Mouse (Mus musculus): Measurements from ENCODE around the gene Runx2.

Gene Runx2

DNA sequence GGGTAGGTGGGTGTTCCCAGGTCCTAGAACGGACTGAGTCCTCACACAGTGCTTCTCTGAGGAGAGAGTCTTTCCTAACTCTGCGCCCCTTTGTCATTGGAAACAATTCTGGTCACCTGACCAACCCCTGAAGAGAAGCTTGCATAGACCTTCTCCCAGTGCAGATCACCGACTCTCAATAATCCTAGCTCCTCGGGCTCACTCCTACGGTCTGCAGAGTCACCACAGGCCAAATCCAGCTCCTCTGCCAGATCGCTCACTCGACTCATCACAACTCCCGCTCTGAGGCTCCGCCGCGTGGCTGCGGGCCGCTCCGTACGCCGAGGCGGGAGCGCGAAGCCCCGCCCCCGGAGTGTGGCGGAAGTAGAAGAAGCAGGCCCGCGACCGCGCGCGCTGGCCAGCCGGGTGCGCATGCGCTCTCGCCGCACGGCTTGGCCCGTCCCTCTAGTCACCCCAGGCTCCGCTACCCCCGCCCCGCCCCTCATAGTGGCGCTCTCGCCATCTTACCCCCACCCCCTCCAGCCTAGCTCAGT, 37.8 kb downstream of the Runx2 start, which contains the start of gene Supt3:
Supt3 (plus strand) TSS at position 415 of the 533 bp plus-strand sequence.
- in situ Hi-C loops (cut with MboI; ENCODE audit: low pct_unique_long_range_greater_than_20kb in 1 of 2, low sequenced_read_pairs in 2 of 2, unreplicated experiment in 1 of 2), result loop anchor here (25.0 kb wide), 1 partner anchor 260 kb away; no protein-coding TSS in a partner anchor

DNA sequence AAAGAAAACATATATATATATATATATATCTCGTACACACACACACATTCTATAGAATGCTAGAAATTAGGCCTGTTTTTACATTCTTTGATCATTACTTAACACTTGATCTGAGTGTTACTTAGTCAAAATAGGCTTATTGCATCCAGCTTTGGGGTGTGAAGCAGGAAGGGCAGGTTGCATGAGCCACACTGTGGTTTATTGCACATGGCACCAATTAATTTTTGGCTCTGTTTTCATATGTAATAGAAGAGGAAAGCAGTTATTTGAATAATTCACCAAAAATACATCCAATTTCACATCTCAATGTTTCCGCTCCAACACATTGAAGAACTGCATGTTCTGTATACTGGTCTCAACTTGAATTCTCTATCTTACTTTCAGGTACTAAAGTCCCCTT, 42.0 kb downstream of the Runx2 start:
- in situ Hi-C loops (cut with MboI; ENCODE audit: low pct_unique_long_range_greater_than_20kb in 1 of 2, low sequenced_read_pairs in 2 of 2, unreplicated experiment in 1 of 2), result no loop called here

DNA sequence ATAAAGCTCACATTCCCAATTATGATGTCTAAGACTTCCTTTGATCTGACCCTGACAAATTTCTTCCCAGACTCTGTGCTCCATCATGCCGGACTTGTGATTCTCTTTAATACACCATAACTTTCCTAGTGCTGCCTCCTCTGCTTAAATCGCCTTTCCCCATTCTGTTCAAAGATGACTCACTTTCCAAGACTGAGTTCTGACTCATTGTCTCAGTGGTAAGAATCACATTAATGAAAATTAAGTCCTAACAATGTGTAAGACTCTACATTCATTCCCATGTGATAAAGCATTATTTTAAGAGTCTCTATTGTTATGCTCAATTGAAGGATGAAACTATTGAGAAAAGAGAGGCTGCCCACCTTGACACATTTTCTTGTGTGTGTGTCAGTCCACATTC, 43.7 kb downstream of the Runx2 start:
- in situ Hi-C loops (cut with MboI; ENCODE audit: low pct_unique_long_range_greater_than_20kb in 1 of 2, low sequenced_read_pairs in 2 of 2, unreplicated experiment in 1 of 2), result no loop called here

DNA sequence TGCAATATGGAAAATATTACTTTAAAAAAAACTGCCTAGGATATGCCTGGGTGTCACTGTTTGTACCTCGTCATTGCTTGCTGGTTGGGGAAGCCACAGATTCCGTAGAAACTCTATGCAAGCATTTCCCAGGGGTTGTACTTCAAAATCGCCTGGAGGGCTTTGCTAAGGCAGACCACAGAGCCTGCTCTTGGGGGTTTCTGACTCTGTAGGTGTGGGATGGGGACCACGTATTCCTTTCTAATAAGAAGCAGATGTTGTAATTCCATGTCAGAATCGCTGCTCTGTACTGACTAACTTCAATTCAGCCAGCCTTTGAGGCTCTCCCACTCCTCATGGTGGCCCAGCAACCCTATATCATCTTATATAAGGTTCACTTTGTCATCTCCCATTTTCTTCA, 46.1 kb downstream of the Runx2 start:
- in situ Hi-C loops (cut with MboI; ENCODE audit: low pct_unique_long_range_greater_than_20kb in 1 of 2, low sequenced_read_pairs in 2 of 2, unreplicated experiment in 1 of 2), result no loop called here

DNA sequence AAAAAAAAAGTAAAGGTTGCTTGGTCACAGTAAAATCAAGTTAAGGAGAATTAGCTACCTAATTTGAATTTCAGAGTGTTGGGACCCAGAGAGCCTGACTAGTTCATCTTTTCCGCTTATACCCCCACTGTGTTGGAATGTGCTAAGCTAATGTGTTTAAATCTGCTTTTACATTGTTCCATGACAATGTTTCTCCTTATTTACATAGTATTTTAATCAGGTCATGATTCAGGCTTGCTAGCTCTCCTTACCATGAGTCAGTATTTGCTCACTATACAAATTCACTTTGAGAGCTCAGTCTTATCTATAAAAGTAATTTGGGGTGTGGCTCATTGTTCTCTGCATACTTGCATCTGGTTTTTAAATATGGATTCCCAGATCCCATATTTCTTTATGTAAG, 47.2 kb downstream of the Runx2 start:
- in situ Hi-C loops (cut with MboI; ENCODE audit: low pct_unique_long_range_greater_than_20kb in 1 of 2, low sequenced_read_pairs in 2 of 2, unreplicated experiment in 1 of 2), result no loop called here

DNA sequence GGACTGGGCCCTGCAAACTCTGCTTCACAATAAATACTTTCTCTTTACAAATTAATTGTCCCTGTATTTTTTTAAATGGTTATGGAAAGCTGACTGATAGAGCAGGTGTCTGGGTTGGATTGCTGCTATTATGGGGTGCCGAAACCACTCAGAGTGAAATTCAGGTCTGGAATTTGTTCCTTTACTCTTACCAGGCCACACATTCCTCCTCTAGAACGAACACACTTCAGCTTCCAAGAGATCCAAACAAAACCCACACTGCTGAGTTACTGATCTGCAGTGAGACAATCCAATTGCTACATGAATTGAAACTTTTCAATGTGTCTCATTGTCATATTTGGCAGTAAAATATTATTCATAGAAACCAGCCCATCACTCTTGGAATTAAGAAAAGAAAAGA, 47.6 kb downstream of the Runx2 start:
- in situ Hi-C loops (cut with MboI; ENCODE audit: low pct_unique_long_range_greater_than_20kb in 1 of 2, low sequenced_read_pairs in 2 of 2, unreplicated experiment in 1 of 2), result no loop called here

DNA sequence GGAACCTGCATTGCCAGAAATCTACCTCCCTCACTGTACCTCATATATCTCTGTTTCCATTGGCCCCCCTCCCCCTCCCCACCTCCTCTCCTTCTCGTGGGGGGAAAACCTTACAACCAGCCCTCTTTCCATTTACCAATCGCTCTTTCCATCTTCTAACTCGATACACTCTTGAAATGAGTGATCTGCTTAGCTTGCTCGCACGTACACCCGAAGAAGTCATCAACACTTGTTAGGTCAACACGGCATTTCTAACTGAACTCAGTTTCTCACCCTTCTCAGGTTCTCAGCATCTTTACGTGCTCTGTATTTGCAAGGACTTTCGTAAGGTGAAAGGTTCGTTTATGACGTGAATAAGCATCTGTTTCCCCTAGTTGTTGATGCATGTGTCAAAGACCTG, 48.3 kb downstream of the Runx2 start:
- in situ Hi-C loops (cut with MboI; ENCODE audit: low pct_unique_long_range_greater_than_20kb in 1 of 2, low sequenced_read_pairs in 2 of 2, unreplicated experiment in 1 of 2), result no loop called here

DNA sequence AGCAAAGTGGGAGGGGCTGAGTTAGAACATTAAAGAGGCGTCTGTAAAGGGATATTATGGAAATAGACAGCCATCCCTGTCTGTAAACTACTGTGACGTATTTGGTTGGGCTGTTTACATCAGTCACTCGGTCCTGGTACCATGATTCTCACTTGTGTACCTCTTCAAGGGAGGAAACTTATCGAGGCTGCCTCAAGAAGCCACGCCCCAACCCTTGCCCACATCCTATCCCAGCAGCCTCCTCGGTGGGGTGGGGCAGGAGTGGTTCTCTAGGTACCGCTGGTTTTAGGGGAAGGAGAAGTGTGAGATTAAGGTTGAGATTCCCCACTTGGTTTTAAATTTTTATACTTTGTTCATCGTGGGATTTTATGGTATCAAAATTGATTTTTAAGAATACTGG, 69.2 kb downstream of the Runx2 start:
- in situ Hi-C loops (cut with MboI; ENCODE audit: low pct_unique_long_range_greater_than_20kb in 1 of 2, low sequenced_read_pairs in 2 of 2, unreplicated experiment in 1 of 2), result loop anchor here (10.0 to 25.0 kb wide), 2 partner anchors 483 to 629 kb away; no protein-coding TSS in a partner anchor

DNA sequence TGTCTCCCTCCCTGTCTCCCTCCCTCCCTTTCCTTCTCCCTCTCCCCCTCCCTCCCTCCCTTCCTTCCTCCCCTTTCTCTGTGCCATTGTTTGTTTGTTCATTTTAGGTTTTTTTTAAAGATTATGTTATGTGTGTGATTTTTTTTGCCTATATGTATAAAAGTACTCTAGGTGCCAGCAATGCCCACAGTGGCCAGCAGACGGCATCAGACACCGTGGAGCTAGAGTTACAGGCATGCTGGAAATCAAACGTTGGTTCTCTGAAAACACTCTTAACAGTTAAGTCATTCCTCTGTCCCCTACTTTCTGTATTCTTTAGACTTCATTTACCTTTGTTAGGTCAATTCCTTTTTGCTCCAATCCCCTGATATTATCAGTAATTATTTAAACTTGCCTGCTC, 70.8 kb downstream of the Runx2 start:
- in situ Hi-C loops (cut with MboI; ENCODE audit: low pct_unique_long_range_greater_than_20kb in 1 of 2, low sequenced_read_pairs in 2 of 2, unreplicated experiment in 1 of 2), result loop anchor here (10.0 to 25.0 kb wide), 2 partner anchors 481 to 631 kb away; no protein-coding TSS in a partner anchor

DNA sequence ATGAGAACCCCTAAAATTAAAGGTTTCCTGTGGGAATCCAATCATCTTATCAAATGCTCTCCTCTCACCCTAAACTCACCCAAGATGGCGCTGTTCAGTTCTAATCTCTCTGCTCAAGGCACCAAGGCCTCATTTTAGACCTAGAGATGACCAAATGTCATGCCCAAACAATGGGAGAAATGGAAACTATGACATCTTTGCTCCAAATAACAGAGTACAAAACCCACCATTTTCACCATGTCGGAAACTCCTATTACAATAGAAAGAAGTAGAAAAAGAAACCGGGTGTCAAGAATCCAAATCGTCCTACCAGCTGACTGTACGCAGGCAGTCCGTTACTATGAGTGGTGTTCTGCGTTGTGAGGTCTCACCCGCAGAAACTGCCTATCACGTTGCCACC, 72.4 kb downstream of the Runx2 start:
- in situ Hi-C loops (cut with MboI; ENCODE audit: low pct_unique_long_range_greater_than_20kb in 1 of 2, low sequenced_read_pairs in 2 of 2, unreplicated experiment in 1 of 2), result loop anchor here (10.0 to 25.0 kb wide), 2 partner anchors 480 to 633 kb away; no protein-coding TSS in a partner anchor

DNA sequence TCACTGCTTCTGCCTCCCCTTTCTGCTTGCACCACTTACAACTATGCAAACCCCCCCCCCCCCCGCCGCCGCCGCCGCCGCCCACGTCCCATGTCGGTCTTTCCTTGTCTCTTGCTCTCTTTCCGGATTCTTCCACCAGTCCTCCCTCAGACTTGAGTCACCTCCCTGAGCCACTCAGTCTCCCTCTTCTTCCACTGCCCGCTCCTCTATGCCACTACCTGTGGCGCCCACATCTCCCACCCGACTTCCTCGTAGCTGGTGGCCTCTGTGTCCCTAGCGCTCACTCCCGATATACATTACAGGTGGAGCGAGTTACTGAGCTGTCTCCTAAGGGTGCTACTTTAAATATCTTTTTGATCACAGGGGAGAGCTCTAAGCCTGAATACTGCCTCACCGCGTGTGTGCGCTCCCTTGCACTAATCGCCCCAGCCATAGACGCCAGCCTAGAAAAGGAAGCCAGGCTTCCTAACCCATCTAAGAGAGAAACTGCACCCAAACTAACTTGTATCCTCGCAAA, 76.4 kb downstream of the Runx2 start:
- in situ Hi-C loops (cut with MboI; ENCODE audit: low pct_unique_long_range_greater_than_20kb in 1 of 2, low sequenced_read_pairs in 2 of 2, unreplicated experiment in 1 of 2), result loop anchor here (10.0 to 25.0 kb wide), 2 partner anchors 473 to 476 kb away; no protein-coding TSS in a partner anchor

DNA sequence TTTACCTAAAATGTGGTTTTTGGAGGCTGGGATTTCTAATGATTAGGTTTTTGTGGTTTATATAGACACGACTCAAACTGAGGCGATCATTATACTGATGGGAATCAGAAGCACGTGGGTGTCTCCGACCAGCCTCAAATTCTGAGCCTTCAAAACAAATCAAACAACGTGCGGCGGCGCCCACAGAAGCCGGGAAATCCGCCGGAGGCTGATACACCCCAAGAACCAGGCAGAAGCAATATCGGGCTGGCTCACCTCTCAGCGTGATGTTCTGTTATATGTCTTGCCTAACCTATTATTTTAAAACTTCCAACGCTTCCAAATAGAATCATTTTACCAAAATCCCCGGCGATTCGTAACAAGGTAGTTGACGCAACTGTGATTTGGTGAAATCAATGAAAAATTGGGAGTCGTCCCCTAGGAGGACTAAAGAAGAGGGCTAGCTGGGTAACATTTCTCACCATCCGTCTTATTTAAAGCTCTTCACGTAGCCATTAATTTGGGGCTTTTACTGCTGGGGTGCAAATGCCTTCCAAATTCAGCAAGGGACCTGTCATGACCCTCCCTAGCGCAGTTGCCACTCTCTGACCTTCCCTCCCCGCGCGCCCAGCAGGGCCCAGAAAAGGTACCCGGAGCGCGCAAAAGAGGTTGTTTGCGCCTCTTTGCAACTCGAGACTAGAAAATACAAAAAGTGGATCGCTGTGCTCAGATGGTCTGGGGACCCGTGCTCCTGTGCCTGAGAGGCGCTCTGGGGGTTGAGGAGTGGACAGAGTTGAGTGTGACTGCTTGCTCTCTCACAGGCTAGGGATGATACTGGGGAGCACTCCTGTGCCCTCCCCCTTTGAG, 77.1 kb downstream of the Runx2 start:
- in situ Hi-C loops (cut with MboI; ENCODE audit: low pct_unique_long_range_greater_than_20kb in 1 of 2, low sequenced_read_pairs in 2 of 2, unreplicated experiment in 1 of 2), result loop anchor here (10.0 to 25.0 kb wide), 2 partner anchors 473 to 475 kb away; no protein-coding TSS in a partner anchor

DNA sequence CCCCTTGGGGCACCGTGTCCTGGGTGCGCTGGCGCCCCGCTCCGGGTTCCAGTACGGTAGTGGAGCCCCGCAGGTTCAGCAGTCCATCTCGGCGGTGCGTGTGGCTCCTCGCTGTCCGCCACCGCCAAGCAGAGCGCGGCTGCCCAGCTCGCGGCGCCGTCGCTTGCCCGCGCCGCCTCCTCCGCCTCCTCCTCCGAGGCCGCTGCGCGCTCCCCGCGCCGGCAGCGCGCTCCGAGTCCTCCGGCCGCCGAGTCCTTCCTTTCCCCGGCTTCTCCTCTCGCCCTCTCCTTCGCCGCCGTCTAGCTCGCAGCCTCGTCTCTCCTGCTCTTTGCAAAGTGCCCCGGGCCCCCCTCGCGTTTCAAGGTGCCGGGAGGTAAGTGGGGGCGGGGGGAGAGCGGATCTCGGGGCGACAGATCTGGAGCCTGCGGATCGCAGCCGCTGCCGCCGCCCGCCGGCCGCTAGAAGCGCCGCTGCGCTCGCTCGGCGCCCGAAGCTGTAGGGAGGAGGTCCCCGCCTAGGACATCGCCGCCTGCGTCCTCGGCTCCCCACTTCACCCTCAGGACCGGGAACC, 78.5 kb downstream of the Runx2 start:
- in situ Hi-C loops (cut with MboI; ENCODE audit: low pct_unique_long_range_greater_than_20kb in 1 of 2, low sequenced_read_pairs in 2 of 2, unreplicated experiment in 1 of 2), result loop anchor here (10.0 to 25.0 kb wide), 2 partner anchors 471 to 474 kb away; no protein-coding TSS in a partner anchor

DNA sequence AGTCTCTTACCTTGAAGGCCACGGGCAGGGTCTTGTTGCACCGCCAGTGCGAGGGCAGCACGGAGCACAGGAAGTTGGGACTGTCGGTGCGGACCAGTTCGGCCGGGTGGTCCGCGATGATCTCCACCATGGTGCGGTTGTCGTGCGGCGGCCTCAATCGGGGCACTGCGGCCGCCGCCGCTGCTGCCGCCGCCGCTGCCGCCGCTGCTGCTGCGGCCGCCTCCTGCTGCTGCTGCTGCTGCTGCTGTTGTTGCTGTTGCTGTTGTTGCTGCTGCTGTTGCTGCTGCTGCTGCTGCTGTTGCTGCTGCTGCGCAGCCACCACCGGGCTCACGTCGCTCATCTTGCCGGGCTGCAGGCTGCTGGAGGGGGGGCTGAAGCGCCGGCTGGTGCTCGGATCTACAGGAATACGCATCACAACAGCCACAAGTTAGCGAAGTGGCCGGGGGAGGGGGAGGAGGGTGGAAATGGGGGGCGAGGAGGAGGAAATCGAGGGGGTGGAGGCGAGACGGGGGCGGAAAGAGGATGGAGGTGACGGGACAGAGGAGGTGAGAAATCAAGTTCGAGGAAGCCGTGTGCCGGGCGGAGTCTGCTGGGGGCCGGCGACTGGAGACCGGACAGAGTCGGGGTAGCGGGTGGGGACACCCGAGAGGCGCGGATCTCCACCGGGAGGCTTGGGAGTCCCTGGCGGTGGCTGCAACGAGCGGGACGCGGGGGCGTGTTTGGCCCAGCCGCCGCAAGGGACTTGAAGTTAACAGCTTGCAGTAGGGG, 79.2 kb downstream of the Runx2 start:
- in situ Hi-C loops (cut with MboI; ENCODE audit: low pct_unique_long_range_greater_than_20kb in 1 of 2, low sequenced_read_pairs in 2 of 2, unreplicated experiment in 1 of 2), result loop anchor here (10.0 to 25.0 kb wide), 2 partner anchors 471 to 473 kb away; no protein-coding TSS in a partner anchor

DNA sequence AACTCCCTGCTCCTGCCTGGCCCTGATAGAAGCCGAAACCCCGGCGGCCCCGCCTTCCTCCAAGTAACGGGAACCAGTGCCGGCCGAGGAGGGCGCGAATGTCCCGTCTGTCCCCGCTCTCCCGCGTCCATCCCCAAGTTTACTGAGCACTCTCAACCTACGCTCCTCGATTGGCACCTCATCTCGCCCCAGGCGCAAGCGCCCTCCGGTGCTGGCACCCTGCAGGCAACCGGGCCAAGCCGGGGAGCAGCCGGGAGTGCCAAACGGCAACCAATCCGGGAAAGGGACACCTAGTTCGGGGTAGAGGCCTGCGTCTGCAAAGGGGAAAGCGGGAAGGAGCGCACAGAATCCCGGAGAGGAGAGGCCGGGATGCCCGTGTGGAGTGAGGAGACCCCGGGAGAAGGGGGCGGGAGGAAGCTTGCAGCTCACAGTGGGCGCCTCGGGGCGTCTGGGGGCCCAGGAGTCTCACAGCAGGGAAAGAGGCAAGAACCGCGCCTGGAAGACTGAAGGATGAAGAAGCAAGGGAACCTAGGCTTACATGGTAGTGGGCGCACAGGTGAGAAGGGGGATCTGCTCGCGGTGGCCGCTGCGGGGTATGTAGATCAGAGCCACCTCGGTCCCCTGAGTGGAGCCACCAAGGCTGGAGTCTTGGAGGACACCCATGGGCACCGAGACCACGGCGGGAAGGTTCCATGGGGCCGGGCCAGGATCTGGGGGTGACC, 79.9 kb downstream of the Runx2 start:
- in situ Hi-C loops (cut with MboI; ENCODE audit: low pct_unique_long_range_greater_than_20kb in 1 of 2, low sequenced_read_pairs in 2 of 2, unreplicated experiment in 1 of 2), result loop anchor here (10.0 to 25.0 kb wide), 2 partner anchors 470 to 472 kb away; no protein-coding TSS in a partner anchor

DNA sequence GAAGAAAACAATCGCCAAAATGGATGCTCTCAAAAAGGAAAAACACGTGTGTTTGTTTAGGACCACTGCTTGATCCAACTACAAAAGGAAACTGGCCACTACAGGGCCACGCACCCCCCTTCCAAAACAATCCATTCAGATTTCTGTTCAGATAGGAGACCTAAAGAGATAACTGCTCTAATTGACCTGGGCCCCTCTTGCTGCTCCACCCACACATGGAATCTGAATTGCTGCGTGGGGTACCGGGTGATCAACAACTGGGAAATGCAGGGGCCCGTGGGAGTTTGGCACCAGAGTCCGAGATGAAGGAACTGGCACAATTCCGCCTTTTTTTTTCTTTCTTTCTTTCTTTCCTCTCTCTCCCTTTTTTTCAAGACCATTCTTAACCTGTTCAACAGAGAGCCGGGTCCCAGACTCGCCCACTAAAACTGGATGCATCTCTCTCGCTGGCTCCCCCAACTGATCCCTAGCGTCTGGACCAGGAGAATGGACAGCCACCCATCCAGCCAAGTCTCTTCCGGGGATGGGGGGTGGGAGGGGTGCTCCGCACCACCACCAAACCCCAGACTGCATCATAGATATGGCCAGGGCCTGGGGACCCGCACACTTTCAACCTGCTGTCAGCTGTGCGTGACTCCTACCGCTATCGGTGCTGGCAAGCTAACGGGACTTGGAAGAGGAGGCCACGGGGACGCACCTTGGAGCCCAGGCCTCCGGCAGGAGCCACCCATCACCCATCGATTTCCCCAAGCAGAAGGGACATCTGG, 80.9 kb downstream of the Runx2 start:
- in situ Hi-C loops (cut with MboI; ENCODE audit: low pct_unique_long_range_greater_than_20kb in 1 of 2, low sequenced_read_pairs in 2 of 2, unreplicated experiment in 1 of 2), result loop anchor here (10.0 to 25.0 kb wide), 2 partner anchors 469 to 471 kb away; no protein-coding TSS in a partner anchor

DNA sequence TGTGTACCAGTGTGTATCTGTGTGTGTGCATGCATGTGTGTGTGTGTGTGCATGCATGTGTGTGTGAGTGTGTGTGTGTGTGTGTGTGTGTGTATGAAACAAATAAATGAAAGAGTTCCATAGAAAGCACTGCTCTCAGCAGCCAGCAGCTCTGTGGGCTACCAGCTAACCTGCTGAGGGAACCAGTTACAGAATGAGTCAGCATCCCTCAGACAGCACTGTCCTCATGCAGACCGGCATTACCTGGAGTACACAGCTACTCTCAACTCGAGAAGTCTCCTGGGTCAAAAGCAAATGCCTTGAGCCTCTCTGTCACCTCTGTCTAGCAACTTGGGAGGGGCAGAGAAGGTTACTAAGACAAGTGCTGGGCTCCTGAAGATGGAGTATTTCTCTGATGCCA, 86.1 kb downstream of the Runx2 start:
- in situ Hi-C loops (cut with MboI; ENCODE audit: low pct_unique_long_range_greater_than_20kb in 1 of 2, low sequenced_read_pairs in 2 of 2, unreplicated experiment in 1 of 2), result loop anchor here in 1 of 2 experiments (25.0 kb wide), 1 partner anchor 466 kb away; no protein-coding TSS in a partner anchor
